Mouse (Mus musculus): ENCODE results near the gene Rgs6.

GRCm38 (mm10) chr12:83128606-83129005 is 540.5 kb downstream of the Rgs6 start:
- TF ChIP-seq CTCF (IDR thresholded peaks at IDR 0.05; ENCODE audit: extremely low read depth, insufficient read depth, insufficient read length, insufficient replicate concordance) (no peak), POLR2A (IDR thresholded peaks at IDR 0.05; ENCODE audit: low read depth, low read length) (no peak)

All from spleen, adult 2 months (tissue).